Mouse (Mus musculus) fibroblast of lung, adult 2 months (primary cell): Measurements from ENCODE around the gene Agpat2.

ENCODE experiments used
- DNase-seq: peaks from one replicate; pipeline ENCODE4 v3.0.0-alpha.2; 2011; ENCODE audit warnings: low read depth

Gene Agpat2

DNA sequence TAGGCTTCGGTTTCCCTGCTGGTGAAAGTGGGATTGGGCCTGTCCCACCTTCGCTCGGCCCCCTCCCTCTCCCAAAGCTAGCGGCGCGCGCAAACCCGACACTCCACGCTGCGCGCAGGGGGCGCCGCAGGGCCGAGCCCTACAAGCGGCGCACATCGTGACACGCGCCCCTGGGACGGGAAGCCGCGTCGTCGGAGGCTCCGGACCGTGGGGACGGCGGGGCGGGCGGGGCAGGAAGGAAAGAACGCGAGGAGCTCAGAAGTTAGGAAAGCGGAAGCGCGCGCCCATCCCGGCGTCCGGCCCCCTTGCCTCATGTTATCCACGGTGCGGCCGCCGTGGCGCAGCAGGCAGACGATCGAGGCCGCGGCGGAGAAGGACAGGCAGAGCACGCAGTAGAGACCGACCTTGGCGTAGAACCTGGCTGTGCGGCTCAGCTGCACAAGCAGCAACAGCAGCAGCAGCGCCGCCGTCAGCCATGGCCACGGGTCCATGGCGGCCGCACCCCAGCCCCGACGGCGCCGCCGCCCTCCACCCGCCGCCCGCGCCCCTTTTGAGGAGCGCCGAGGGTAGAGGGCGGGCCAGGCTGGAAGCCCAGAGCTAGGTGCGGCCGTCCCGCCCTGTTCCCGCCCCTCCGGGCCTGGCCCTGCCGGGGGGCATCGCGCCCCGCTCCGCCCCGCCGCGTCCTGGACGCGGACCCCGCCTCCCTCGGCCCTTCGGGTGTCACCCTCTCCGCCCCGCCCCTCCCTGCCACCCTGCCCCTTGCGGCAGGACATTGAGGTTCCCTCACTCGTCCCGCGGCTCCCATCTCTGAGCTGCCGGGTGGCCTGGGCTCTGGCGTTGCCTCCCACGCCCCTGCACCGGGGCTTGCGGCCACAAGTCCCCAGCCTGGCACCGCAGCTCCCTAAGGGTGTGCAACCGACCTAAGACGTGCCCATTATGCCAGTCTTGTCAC is at the start of gene Agpat2:
Gene Agpat2 (minus strand): TSS at position 698 of the 952 bp plus-strand sequence.
- no peak for DNase-seq

- DNase-seq: peak; percentile 76
Observed at GRCm38 (mm10) chr2:26646643-26647293, 42.6 kb upstream of the Agpat2 start.

DNA sequence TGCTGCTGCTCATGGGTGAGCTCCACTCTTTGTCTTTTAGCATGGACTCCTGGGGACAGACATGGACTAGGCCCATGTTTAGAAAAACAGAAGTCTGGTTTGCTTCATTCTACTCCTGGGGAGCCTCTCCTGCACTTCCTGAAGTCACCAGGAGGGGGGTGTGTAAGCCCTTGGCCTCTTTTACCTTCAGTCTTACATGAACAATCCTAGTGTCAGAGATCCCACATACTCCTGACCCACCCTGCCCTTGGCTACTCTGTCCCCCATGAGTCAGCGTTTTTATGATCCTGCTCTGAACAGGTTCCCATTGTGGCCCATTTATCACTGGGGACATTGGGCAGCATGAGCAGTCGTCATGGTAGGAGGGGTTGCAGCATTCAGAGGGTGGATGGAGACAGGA is 39.7 kb upstream of the Agpat2 start:
- DNase-seq: no peak

DNA sequence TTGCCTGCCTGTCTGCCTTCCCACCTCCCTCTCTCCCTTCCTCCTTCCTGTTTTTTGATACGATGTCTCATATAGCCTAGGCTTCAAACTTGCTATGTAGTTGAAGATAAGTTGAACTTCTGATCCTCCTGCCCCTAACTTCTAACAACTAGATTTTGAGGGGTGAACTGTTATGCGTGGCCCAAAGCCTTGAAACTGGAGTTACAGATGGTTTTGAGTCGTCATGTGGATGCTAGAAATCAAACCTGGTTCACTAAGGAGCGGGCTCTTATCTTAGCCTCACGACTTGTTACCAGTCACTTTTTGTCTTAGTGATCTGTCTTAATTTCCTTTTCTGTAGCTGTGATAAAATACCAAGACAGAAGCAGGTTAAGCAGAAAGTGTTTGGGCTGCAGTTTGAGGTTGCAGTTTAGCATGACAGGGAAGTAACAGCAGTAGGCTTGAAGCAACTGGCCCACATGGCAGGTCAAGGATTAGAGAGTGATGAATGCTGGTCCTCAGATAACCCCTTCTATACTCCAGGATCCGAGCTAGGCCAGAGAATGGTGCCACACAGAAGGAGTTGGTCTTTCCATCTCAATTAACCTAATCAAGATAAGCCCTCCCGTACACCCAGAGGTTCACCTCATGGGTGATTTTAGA is 36.9 kb upstream of the Agpat2 start:
- no peak for DNase-seq

DNA sequence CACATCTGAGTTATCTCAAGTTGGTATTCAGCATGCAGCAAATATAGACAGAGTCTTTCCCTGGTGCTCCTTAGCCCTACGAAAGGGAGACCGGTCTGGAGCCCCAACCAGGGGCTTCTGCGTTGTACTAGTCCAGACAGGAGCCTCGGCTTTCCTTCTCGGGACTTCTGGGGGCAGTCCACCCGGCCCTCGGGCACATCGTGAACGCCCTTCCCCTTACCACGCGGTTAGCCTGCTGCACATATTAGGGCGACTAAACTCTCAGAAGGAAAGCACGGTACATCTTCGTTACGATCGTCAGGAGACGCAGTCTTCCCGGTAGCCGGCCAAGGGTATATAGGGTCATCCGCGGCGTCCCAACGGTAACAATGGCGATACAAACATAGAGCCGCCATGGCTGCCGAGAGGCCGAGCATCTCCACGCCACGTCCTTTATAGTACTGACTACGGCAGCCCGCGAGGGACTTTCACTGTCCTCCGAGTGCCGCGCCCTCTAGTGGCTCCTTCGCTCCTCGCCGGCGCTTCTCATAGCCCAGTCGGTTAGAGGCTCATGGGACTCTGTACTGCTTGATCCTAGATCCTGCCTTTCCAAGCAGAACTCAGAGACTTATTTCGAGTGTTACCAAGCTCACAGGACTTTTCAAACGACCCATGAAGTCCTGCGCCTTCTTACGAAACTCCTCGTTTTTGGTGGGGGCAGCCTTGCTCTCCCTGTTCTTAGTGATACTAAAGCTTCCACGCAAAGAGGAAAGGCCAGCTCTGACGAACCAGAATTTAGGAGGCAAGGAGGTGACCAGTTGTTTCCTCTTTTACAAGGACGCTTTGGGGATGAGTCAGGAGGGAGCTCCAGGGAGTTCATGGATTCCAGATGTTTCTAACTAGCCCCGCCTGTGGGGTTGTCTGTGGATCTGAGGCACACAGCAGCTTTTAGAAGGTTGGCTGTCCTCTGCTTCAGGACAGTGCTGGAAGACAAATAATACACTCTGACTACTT is 35.9 kb upstream of the Agpat2 start:
- peak; percentile 79 for DNase-seq

GRCm38 (mm10) chr2:26639083-26639482 is 34.9 kb upstream of the Agpat2 start:
- no peak for DNase-seq

GRCm38 (mm10) chr2:26638572-26638971 is 34.4 kb upstream of the Agpat2 start:
- DNase-seq: no peak

GRCm38 (mm10) chr2:26638039-26638438 is 33.8 kb upstream of the Agpat2 start:
- DNase-seq: no peak

DNA sequence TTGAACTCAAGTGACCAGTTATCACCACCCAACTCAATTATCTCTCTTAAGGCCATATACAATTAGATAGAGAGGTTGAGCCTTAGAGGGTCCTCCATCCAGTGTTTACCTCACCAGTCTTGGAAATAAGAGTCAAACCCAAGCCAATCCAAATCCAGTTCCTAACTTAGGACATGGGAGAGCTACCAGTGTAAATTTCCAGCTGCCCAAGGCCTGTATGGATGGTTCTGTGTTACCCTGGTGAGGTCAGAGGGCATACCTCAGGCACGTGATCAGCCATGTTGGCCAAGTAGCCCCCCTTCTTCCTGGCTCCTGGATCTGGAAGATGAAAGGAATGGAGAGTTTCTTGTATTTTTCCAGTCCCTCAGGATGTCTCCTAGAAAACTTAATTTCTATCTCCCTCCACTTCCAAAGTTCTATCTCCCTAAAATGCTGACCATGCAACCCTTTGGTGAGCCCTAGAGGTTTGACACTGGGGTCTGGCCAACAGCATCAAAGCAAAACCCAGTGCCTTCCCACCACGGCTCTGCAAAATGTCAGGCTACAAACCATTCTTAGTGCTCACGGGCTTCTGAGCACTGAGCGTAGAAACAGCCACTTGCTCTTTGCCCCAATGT is 33.2 kb upstream of the Agpat2 start:
- no peak for DNase-seq

- no peak for DNase-seq
Observed at GRCm38 (mm10) chr2:26636325-26636635, 32.1 kb upstream of the Agpat2 start.

GRCm38 (mm10) chr2:26635489-26636324 is 31.5 kb upstream of the Agpat2 start:
- no peak for DNase-seq

- no peak for DNase-seq
Observed at GRCm38 (mm10) chr2:26634629-26635488, 30.6 kb upstream of the Agpat2 start.

DNA sequence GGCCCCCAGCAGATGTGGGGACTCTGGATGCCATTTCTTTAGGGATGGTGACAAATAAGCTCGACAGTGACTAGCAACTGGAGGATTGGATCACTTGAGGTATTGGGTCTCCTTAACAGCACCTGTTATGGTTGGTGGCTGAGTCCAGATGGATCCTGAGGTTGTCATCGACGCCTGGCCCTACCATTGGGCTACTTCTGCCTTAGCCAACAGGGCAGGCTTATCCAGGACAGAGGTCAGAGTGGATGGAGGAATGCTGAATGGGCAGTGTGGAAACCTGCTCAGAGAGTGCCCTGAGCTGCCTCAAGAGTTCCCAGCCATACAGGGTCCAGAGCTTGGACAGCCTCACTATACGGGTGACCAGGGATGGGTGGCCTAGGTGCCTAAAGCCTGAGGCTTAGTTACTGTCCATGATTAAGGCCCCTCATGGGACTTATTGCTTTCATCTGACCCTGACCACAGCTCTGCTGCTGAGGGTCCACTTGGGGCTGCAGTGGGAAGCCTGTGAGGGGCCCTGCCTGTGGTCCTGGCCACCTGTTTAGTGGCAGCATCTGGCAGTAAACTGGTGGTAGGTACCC is 29.8 kb upstream of the Agpat2 start:
- DNase-seq: no peak

- DNase-seq: no peak
Observed at GRCm38 (mm10) chr2:26632541-26633395, 28.6 kb upstream of the Agpat2 start.

GRCm38 (mm10) chr2:26628792-26629437 is 24.7 kb upstream of the Agpat2 start:
- no peak for DNase-seq

DNA sequence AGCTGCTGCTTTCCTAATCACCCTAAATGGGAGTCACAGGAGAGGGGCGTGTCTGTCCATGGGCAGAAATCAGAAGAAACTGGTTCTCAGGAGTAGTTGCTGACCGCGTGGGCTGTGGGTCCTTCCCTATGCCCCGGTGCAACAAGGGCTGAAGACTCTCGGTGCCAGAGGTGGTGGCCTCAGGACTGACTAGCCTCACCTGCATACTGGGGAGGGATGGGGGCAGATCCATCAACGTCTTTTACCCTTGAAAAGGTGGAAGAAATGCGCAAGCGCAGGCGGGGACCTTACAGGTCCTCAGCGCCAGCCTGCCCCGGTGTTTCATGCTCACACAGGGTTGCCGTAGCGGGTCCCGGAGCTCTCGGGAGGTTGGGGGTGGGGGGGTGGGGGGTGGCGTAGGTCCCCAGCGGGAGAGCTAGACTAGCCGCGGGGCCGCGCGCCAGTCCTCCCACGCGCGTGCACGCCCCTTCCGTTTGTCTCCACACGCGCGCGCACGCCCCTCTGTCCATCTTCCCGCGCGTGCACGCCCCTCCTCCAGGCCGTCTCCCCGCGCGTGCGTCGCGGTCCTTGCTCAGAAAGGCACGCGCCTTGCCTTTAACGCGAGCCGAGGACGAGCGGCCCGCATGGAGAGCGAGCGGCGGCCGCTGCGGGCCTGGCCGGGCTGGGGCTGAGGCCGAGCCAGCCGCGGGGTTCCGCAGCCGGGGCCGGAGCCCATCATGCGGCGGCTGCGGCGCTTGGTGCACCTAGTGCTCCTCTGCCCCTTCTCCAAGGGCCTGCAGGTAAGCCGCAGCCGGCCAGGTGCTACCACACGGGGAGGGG is 23.9 kb upstream of the Agpat2 start, which contains the start of gene Fam69b:
Gene Fam69b (plus strand): TSS at position 537 of the 819 bp plus-strand sequence.
- no peak for DNase-seq
